Mouse (Mus musculus) megakaryocyte, embryonic 14.5 days (primary cell): ENCODE data around the gene Mgat1. TPM values are rescaled to one million over a fixed set of nuclear protein-coding genes. Genes with fewer than 3 reads are reported as not detected.

Experiments used
- H3K27me3 ChIP-seq: replicated peaks from 2 replicates; pipeline ENCODE3; 2012; ENCODE audit warnings: inconsistent platforms
- H3K36me3 ChIP-seq: replicated peaks from 2 replicates; pipeline ENCODE3; 2012; ENCODE audit warnings: low read length, inconsistent platforms, mixed read lengths
- H3K4me1 ChIP-seq: 2 replicates; pipeline ENCODE4 v1.6.1; 2012; ENCODE audit warnings: inconsistent platforms
- H3K4me3 ChIP-seq: replicated peaks from 2 replicates; pipeline ENCODE3; 2012; ENCODE audit warnings: moderate library complexity, mild to moderate bottlenecking, inconsistent platforms
- H3K9me3 ChIP-seq: 2 replicates; pipeline ENCODE4 v1.6.1; 2012; ENCODE audit warnings: inconsistent platforms
- FLI1 ChIP-seq: IDR thresholded peaks from 2 replicates; pipeline ENCODE4 v1.6.1; 2012; ENCODE audit warnings: low read length, inconsistent platforms, mixed read lengths
- GATA1 ChIP-seq: IDR thresholded peaks from 3 replicates; pipeline ENCODE4 v1.6.1; 2012; ENCODE audit warnings: mixed read lengths, low read length, inconsistent platforms, borderline replicate concordance
- polyA plus RNA-seq: library from polyadenylated mRNA; stranded (reverse); fragments of >175 nt; gene quantifications from 2 replicates; pipeline ENCODE4 v1.2.3, GENCODE M21; 2012; ENCODE audit warnings: low replicate concordance; ENCODE audit not compliant: insufficient read depth

The Mgat1 gene
- polyA plus RNA-seq, 1 experiment = 64.1 TPM

DNA sequence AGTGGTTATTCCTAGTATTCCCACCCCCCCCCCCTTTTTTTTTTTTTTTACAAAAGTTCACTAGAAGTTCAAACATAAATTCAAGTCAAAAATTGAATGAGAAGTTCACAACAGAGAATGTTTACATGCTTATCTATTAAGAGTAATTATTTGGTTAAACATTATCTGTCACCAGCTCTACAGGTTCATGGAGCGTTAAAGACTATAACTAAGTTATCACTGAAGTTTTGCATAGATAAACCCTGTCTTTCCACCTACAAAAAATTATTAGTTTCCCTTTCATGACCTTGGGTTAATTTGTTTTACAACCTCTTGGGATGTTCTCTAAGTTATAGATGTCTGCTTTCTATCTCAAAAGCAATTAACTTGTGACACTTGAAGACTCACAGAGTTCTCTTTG, 3.7 kb upstream of the Mgat1 start:
- H3K27me3 ChIP-seq = no peaks in the 10 kb centered on the region
- no peak overlapping the region for H3K4me3 ChIP-seq
- TF ChIP-seq FLI1 (no peak), GATA1 (no peak)
- H3K36me3 ChIP-seq = no peaks in the 10 kb centered on the region
- no peaks in the 10 kb centered on the region for H3K9me3 ChIP-seq
- peaks cover 59% of the 10 kb centered on the region for H3K4me1 ChIP-seq

- no peak for TF ChIP-seq FLI1
- TF ChIP-seq GATA1 = no peak
- Histone ChIP-seq H3K36me3 (no peaks in the 10 kb centered on the region), H3K4me3 (no peak overlapping the region), H3K4me1 (peaks cover 65% of the 10 kb centered on the region), H3K27me3 (no peaks in the 10 kb centered on the region), H3K9me3 (no peaks in the 10 kb centered on the region)
These were observed 3.1 kb upstream of the Mgat1 start for GRCm38 (mm10) chr11:49240874-49241273.

GRCm38 (mm10) chr11:49241471-49241870, 2.5 kb upstream of the Mgat1 start:
- no peaks in the 10 kb centered on the region for H3K36me3 ChIP-seq
- no peaks in the 10 kb centered on the region for H3K27me3 ChIP-seq
- TF ChIP-seq FLI1 (no peak), GATA1 (no peak)
- H3K9me3 ChIP-seq = no peaks in the 10 kb centered on the region
- H3K4me3 ChIP-seq = no peak overlapping the region
- H3K4me1 ChIP-seq = peaks cover 71% of the 10 kb centered on the region

- Histone ChIP-seq H3K4me1 (peaks cover 76% of the 10 kb centered on the region), H3K4me3 (peak overlapping the region; percentile 95), H3K27me3 (no peaks in the 10 kb centered on the region), H3K36me3 (no peaks in the 10 kb centered on the region), H3K9me3 (no peaks in the 10 kb centered on the region)
- TF ChIP-seq GATA1 = no peak
These were observed 906 bp upstream of the Mgat1 start for GRCm38 (mm10) chr11:49242944-49243626.

- Histone ChIP-seq H3K4me3 (peak overlapping the region; percentile 95), H3K9me3 (no peaks in the 10 kb centered on the region), H3K36me3 (no peaks in the 10 kb centered on the region), H3K4me1 (peaks cover 83% of the 10 kb centered on the region), H3K27me3 (no peaks in the 10 kb centered on the region)
- no peak for TF ChIP-seq FLI1
- TF ChIP-seq GATA1 = no peak
These were observed 572 bp downstream of the Mgat1 start for GRCm38 (mm10) chr11:49244595-49244930.

DNA sequence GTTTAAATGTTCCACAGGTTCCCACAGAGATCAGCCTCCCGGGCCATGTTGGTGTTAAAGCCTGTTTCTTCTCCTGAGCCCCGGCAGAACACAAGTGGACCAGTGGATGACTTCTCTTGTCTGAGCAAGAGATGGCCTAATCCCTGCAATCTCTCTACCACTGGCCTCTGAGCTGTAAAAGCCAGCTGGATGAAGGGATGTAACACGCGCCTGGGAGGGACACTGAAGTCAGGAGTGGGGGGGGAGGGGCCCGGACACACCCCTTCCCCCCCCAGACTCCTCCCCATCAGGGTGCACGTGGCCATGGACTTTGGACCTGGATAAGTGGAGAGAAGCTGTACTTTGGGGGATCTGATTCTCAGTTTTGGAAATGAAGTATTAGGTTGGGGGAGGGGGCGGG, 1.2 kb downstream of the Mgat1 start:
- H3K36me3 ChIP-seq = no peaks in the 10 kb centered on the region
- H3K4me1 ChIP-seq = peaks cover 85% of the 10 kb centered on the region
- H3K27me3 ChIP-seq = no peaks in the 10 kb centered on the region
- TF ChIP-seq GATA1 (no peak), FLI1 (no peak)
- H3K4me3 ChIP-seq = peak overlapping the region; percentile 95
- H3K9me3 ChIP-seq = no peaks in the 10 kb centered on the region

DNA sequence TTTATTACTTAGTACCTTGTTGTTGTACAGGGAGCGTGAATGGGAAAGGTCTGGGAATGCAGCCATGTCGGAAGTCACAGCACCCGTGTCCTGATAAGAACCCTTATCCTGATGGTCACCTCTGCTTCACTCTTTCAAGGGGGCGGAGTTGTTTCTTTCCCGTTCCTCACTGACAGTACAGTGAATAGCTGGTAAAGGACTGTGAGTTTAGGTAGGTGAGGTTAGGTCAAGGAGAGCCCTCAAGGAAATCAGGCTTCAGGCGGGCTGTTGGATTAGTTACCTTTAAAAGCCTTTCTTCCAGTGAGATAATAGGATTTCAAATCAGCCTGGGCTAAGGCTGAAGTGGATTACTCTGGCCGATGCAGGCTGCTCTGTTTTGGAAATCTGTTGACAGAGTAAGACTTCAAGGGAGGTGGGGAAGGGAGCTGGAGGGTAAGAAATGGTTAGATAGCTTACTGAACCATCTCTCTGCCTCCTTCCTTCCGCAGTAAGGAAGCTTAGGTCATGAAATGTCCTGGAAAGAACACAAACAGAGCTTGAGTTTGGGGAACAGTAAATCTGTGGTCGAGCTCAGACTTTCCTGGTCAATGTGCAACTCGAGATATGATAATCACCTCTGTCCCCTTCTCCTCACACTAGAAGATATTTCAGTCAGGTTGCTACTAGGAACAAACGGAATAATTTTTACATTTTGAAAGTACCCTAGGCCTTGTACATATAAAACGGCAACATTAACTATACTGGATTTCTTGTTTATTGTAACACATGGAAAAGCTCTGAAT, 1.8 kb downstream of the Mgat1 start:
- Histone ChIP-seq H3K36me3 (no peaks in the 10 kb centered on the region), H3K4me3 (peak overlapping the region; percentile 95), H3K4me1 (peaks cover 87% of the 10 kb centered on the region), H3K9me3 (no peaks in the 10 kb centered on the region), H3K27me3 (no peaks in the 10 kb centered on the region)
- no peak for TF ChIP-seq FLI1
- no peak for TF ChIP-seq GATA1

- TF ChIP-seq FLI1 = no peak
- no peak for TF ChIP-seq GATA1
- H3K4me3 ChIP-seq = peak overlapping the region; percentile 7
- peaks cover 86% of the 10 kb centered on the region for H3K4me1 ChIP-seq
- H3K9me3 ChIP-seq = no peaks in the 10 kb centered on the region
- H3K36me3 ChIP-seq = no peaks in the 10 kb centered on the region
- H3K27me3 ChIP-seq = no peaks in the 10 kb centered on the region
These were observed 2.5 kb downstream of the Mgat1 start for GRCm38 (mm10) chr11:49246523-49246922.

- H3K36me3 ChIP-seq = peaks cover 6% of the 10 kb centered on the region
These were observed 3.3 kb downstream of the Mgat1 start for GRCm38 (mm10) chr11:49247255-49247654.

DNA sequence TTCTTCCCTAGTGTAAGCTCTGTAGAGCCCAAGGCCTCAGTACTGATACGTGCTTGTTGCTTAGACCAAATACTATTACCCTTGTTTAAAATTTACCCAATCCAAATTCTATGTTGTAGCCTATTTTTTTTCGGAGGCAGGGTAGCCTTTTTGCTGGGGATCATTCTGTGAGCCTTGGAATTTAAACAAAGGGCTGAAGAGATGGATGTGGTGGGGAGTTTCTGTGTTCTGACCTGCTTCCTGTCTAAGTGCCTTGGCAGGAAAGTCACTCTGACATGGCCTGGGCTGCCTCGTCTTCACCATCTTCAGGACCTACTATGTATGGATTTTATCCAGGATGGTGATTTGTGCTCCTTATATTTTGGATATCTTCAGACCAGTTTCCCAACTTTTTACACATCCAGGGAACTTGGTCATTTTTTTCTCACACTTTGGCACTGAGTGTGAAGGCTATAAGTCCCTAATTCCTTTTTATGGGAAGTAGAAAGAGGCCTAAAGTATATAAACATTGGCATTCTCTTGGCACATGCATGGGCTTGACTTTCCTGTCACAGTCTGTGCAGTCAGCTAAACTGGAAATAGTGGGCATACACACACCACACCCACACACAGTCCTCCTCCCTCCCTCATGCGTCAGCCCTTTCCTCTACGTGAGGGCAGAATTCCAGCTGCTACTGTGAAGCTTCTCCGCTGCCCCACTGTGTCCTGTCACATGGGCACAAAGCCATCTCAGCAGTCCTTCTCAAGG, 4.4 kb downstream of the Mgat1 start:
- H3K27me3 ChIP-seq = no peaks in the 10 kb centered on the region
- H3K36me3 ChIP-seq = peaks cover 18% of the 10 kb centered on the region
- H3K4me3 ChIP-seq = peak overlapping the region; percentile 93
- H3K9me3 ChIP-seq = no peaks in the 10 kb centered on the region
- H3K4me1 ChIP-seq = peaks cover 86% of the 10 kb centered on the region
- TF ChIP-seq GATA1 = no peak
- no peak for TF ChIP-seq FLI1

More at GRCm38 (mm10) chr11:49247255-49247654, 3.3 kb downstream of the Mgat1 start:
- TF ChIP-seq GATA1 = no peak
- TF ChIP-seq FLI1 = no peak
- H3K4me3 ChIP-seq = peak overlapping the region; percentile 80
- H3K4me1 ChIP-seq = peaks cover 86% of the 10 kb centered on the region
- H3K9me3 ChIP-seq = no peaks in the 10 kb centered on the region
- no peaks in the 10 kb centered on the region for H3K27me3 ChIP-seq
